Mouse (Mus musculus) layer of hippocampus, adult 11-12 months (tissue): Measurements from ENCODE around the gene B3gat1.
A peak's percentile ranks its signal among the peaks of the same experiment; 100 is the strongest.

Experiments
- DNase-seq: peaks from one replicate; pipeline ENCODE4 v3.0.0; 2022; ENCODE audit warnings: low spot score

Gene B3gat1

DNA sequence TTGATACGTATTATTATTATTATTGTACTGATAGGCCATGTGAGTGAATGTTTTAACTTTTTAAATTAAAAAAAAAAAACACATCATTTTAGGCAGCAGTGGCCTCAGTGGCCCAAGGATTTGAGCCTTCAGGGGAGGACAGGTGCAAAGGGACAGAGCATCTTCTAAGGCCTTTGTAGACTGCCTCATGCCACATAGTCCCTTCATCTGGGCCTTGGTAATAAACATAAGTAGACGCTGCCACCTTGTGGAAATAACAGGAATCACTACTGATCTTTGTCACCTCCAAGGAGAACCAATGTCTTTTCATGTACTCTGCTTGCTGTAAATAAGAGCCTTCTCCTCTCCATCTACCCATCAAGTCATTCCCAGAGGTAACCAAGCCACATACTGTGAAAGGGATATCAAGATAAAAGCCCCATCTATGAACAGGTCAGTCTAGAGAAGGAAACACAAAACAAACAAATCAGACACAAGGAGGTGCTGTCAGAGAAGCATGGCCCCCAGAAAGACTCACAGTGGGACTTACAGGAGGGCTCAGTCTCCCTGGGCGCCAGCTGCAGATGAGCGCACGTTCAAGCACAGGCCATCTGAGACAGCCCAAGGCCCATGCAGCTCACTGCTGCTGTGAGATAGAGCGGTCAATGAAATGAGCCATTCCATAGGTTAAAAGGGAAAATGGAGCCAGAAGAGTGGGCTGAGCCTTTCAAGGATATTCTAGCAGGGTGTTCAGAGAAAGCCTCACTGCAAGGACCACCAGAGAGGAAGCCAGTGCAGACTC is 42.8 kb downstream of the B3gat1 start:
- DNase-seq = peak; percentile 82

DNA sequence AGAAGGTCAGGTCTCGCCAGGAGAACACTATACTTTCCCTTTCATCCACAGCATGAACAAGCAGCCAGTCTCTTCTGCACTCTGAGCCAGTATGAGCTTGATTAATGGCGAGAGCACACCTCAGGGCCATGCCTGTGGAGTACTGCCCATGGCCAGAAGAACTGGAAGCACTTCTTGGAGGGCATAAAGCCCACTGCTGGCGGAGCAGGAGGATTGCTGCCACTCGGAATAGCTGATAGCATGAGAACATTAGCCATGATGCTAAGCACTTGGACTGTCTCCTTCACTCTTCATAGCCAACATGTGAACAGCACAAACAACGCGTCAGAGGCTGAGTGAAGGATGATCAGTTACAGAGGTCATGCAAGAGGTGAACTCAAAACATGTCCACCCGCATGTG is 44.9 kb downstream of the B3gat1 start:
- DNase-seq = no peak

DNA sequence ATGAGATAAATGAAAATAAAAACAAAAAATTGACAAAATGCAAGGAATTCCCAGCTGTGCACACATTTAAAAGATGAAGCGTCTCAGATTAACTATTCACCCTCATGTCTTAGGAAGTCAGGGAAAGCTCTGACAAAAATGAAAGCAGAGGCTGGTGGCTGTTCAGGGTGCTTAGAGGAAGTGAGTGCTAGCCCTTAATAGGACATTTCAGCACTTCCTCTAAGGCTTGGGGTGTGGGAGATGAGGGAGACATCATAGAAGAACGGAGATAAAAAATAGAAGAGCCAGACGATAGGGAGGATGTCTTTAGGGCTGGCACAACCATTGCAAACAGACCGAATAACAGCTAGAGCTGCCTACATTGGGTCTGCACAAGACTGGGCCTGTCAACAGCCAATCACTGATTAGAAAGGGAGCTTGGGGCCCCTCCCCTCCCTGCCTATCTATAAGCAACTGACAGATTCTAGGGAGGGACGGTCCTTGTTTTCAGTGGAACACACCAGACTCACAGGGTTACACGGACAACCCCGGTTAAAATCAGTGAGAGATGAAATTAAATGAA is 50.0 kb downstream of the B3gat1 start:
- DNase-seq = no peak

DNA sequence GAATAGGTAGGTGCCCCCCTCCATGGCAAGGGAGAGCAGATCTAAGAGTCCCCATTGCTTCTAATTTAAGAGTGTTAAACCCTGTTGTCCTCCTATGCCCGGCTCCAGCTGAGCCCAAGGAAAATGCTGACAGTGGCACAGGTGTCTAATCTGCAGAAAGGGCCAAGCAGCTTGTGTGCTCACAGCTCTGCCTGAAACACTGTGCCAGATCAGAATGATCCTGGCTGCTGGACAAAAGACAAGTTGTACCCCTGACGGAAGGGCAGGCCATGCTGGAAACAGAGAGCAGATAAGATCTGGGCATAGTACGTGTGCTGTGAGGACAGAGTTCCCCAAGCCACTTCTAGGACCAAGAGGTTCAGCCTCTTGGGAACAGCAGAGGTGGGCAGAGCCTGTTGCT is 59.3 kb downstream of the B3gat1 start:
- no peak for DNase-seq

DNA sequence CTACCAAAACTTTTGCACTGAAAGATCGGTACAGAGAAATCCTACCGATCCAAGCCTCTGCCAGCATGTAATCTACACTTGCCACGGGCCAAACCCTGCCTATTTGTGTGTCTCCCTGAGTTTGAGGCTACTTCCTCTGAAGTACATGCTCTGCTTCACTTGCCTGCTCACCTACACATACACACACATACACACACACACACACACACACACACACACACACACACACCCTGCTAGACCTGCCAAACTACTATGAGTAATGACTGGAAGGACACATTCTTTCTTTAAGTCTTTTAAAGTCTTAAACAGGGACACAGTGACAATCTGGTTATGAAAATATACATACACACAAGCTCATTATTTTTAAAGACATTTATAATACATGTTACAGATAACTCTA is 64.7 kb downstream of the B3gat1 start:
- DNase-seq = no peak

DNA sequence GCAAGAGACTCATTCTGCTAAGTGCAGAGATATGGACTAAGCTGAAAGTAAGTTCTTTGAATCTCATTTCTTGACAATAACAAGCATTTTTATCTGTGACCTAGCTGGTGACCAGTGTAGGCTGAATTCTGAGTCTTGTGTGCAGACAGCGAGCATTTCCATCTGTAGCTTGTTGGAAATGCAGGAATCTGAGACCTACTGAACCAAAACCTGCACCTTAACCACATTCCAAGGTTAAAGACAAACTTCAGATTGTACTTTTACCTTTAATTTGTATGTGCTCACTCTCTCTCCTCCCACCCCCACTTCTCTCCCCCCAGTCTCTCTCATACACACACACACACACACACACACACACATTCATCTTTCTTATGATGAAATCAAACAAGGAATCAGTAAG is 65.2 kb downstream of the B3gat1 start:
- DNase-seq = no peak

DNA sequence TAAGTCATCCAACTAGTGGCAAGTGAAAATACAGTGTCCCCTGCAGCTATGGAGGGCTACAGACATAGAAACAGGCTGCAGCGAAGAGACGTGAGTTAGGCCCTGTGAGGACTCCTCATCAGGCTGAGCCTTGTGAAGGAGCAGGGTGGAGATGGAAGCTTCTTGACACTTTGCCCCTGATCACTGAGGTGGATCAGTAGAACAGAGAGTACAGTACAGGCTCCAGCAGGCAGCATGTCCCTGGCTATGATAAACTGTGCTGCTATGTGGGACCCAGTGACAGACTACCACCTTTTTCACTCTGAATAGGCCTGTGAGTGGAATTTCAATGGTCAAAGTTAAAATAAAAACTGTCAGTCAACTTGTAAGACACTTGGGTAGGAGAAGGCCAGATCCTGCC is 66.8 kb downstream of the B3gat1 start:
- no peak for DNase-seq

DNA sequence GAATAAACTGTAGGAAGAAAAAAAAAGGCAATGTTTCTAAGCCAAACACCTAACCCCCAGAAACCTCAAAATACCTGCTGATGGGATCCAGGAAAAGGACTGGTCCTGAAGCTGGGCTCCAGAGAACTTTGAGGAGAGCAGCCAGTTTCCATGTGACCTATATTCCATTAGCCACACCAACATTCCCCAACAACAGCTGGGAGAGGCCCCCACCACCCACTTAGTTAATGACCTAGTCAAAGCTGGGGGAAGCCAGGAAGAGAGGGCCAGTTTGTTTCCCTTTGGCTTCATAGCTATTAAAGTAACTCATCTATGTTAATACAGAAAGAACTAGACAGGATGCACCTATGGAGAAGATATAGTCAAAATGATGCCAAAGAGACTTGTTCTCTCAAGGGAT is 70.8 kb downstream of the B3gat1 start:
- DNase-seq = no peak

DNA sequence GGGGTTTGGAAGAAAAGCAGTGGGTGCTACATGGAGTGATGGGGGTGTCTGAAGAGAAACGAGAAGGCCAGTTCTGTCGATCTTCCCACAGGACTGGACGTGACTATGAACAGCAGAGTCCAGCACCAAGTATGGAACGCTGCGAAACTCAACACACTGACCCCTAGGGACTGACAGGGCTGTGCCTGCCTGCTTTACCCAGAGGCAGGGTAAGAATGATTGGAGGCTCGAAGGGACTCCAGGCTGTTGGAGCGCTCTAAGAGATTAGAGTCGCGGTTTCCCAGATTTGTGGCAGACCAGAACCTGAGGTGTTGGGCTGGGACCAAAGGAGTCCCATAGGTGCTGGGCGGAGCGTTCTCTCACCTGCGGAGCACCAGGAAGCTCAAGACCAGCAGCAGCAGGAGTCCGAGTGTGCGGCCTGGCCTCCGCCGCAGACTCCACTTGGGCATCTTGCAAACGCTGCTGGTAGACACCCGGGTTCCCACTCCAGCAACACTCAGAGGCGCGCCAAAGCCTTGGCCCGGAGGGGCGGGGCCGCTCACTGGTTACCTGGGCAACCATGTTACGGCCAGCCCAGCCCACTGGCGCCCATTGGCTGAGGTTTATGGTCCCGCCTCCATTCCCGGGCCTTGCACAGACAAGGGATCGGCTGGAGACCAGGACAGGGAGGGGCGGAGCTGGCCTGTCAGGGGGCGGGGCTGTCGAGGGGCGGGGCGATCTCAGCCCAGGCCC is 72.6 kb downstream of the B3gat1 start, which contains the start of gene Glb1l2:
Glb1l2 (minus strand) TSS at position 534 of the 732 bp plus-strand sequence.
- DNase-seq = peak; percentile 86

DNA sequence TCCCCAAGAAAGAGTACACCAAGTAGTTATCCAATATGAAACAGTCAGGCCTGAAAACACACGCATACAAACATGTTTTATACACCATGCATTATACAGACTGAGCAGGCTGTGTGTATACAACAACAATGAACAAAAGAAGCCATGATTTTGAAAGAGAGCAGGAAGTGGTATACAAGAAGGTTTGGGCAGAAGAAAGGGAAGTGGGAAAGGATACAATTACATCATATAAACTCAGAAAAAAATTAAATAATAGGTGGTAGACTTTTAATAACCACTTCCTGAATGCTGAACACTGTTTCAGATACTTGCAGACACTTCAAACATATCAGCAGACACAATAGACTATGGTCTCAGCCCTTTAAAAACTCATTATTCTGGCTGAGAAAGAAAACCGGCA is 75.2 kb downstream of the B3gat1 start:
- no peak for DNase-seq
